Mouse (Mus musculus) MEL (cell line): ENCODE measurements at regions not wholly inside any gene's neighbourhood (a gene's known extent, or its start where the extent isn't known, plus 50 kb on each side); places are given as distances from the start of the nearest gene placed in this dataset.

ENCODE experiments used
- MEF2A ChIP-seq: IDR thresholded peaks from 2 replicates; pipeline ENCODE4 v1.6.1; 2014; ENCODE audit warnings: low read depth, mild to moderate bottlenecking, inconsistent platforms, low read length, improper control_type of control experiment; ENCODE audit not compliant: poor library complexity, insufficient replicate concordance, severe bottlenecking; ENCODE audit errors: extremely low read depth
- POLR2A ChIP-seq, 2 experiments: IDR thresholded peaks; 2 replicates each; pipeline ENCODE4 v1.6.1; 2011 to 2012; ENCODE audit warnings: low read length in 2 of 2, mild to moderate bottlenecking in 2 of 2, control low read depth in 1 of 2, improper control_type of control experiment in 1 of 2, low read depth in 1 of 2, moderate library complexity in 1 of 2; ENCODE audit not compliant: control insufficient read depth in 1 of 2, insufficient read depth in 1 of 2, poor library complexity in 1 of 2
- SIN3A ChIP-seq: IDR thresholded peaks from 2 replicates; pipeline ENCODE4 v1.6.1; 2012; ENCODE audit warnings: low read length, improper control_type of control experiment, inconsistent platforms
- ZKSCAN1 ChIP-seq: IDR thresholded peaks from 2 replicates; pipeline ENCODE4 v1.6.1; 2012; ENCODE audit warnings: low read depth, mild to moderate bottlenecking, inconsistent platforms, low read length, improper control_type of control experiment, moderate library complexity

- TF ChIP-seq POLR2A (IDR thresholded peaks at IDR 0.05; ENCODE audit: control insufficient read depth in 1 of 2, insufficient read depth in 1 of 2, low read depth in 1 of 2, low read length in 2 of 2, poor library complexity in 1 of 2): no peak
- TF ChIP-seq MEF2A: no peak
- no peak for TF ChIP-seq ZKSCAN1
- TF ChIP-seq SIN3A: no peak
Measured at GRCm38 (mm10) chr6:31345366-31346084, 53.0 kb upstream of the Mkln1 start.
